Mouse (Mus musculus): Measurements from ENCODE around the gene Dhx30.

- TF ChIP-seq CTCF (conservative IDR thresholded peaks at IDR 0.05; ENCODE audit: low read length) (no peak), POU5F1 (IDR thresholded peaks at IDR 0.05; ENCODE audit: borderline replicate concordance, low read length) (no peak)
Measured at GRCm38 (mm10) chr9:110038485-110038884, 79.1 kb downstream of the Dhx30 start.

All from E14TG2a.4 (cell line).